In the genomic region with DNA sequence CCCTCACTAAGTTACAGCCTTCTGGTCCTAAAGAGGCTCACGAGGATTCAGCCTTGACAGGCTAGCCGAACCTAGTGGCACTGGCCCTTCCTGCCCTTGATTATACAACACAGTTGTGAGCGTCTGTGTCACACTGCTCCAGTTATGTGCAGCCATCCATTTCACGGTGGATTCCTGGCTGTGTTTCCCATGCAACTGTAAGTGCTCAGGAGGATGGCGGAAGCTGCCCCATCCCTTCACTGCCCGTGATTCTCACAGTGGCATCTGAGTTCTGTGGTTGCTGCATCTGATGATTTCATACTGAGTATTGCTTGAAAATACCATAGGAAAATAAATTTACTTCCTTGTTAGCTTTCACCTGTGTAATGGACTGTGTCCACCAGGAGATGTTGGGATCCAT, we compare ENCODE assay signal across 27 mouse cellular contexts.
DNase-seq lines count a peak whose midpoint lies in the region; ATAC-seq lines count a peak whose summit lies in the region.
"Had no signal": no experiment of that assay in that cellular context is flagged by ENCODE, and none has a peak within 500 bp of the region (broad histone marks: within the 10 kb centered on the region; RNA-seq: fewer than 3 reads in every experiment).

No protein-coding gene starts in this region.

- peak; percentile 3 to 16 for DNase-seq in kidney, postnatal 36 days
- DNase-seq in kidney, postnatal 14 days: no peak
- DNase-seq in cerebellum, adult 9-10 months: peak; percentile 42
- peak; percentile 37 to 48 for DNase-seq in cerebellum, postnatal 25 days
- DNase-seq in retina, embryonic 14.5 days (ENCODE audit: low spot score): no peak
- DNase-seq: adrenal gland, adult 2 months; adrenal gland, postnatal 36 days; embryo, embryonic 11 days; gastrocnemius, postnatal 14 days; heart, postnatal 36 days; layer of hippocampus, postnatal 36 days; left cerebral cortex, postnatal 4 days; liver, embryonic 13.5 days; lung, adult 18-20 months; lung, postnatal 4 days; midbrain, embryonic 14.5 days; thymus, adult 2 months; thymus, postnatal 36 days had no signal

- H3K36me3 ChIP-seq in hindbrain, embryonic 16.5 days (ENCODE audit: control insufficient read depth, insufficient read depth, low read length): no peaks in the 10 kb centered on the region
- H3K36me3 ChIP-seq in hindbrain, embryonic 12.5 days: no peaks in the 10 kb centered on the region
- H3K36me3 ChIP-seq: embryonic facial prominence, embryonic 12.5 days; heart, embryonic 15.5 days; hindbrain, embryonic 13.5 days; liver, embryonic 13.5 days had no signal

- H3K4me1 ChIP-seq in hindbrain, embryonic 16.5 days (ENCODE audit: control insufficient read depth, insufficient read depth, low read depth, low read length): no peaks in the 10 kb centered on the region
- H3K4me1 ChIP-seq in hindbrain, embryonic 12.5 days: no peaks in the 10 kb centered on the region
- H3K4me1 ChIP-seq: embryonic facial prominence, embryonic 12.5 days; hindbrain, embryonic 13.5 days had no signal

- H3K9me3 ChIP-seq in hindbrain, embryonic 16.5 days (ENCODE audit: control insufficient read depth, low read length): no peaks in the 10 kb centered on the region
- H3K9me3 ChIP-seq in hindbrain, embryonic 12.5 days (replicated peaks): no peaks in the 10 kb centered on the region
- H3K9me3 ChIP-seq: embryonic facial prominence, embryonic 12.5 days; heart, embryonic 15.5 days; hindbrain, embryonic 13.5 days; liver, embryonic 13.5 days had no signal

- no peak overlapping the region for H3K4me3 ChIP-seq in hindbrain, embryonic 16.5 days (ENCODE audit: low read length)
- H3K4me3 ChIP-seq in hindbrain, embryonic 12.5 days: no peak overlapping the region
- H3K4me3 ChIP-seq: embryonic facial prominence, embryonic 12.5 days; heart, embryonic 15.5 days; hindbrain, embryonic 13.5 days; liver, embryonic 13.5 days had no signal

- ATAC-seq in hindbrain, embryonic 16.5 days: peak; percentile 20; the same call in 1 of the 2 replicates
- no peak for ATAC-seq in hindbrain, embryonic 12.5 days (ENCODE audit: low FRiP score)
- ATAC-seq: CD4-positive, CD25-positive, alpha-beta regulatory T cell, adult 4 months; forebrain, embryonic 14.5 days; intestine, postnatal 0 days; lung, postnatal 0 days had no signal

- no peak overlapping the region for H3K4me2 ChIP-seq in hindbrain, embryonic 16.5 days (ENCODE audit: low read length)
- no peak overlapping the region for H3K4me2 ChIP-seq in hindbrain, embryonic 12.5 days (replicated peaks)
- H3K4me2 ChIP-seq: embryonic facial prominence, embryonic 12.5 days; heart, embryonic 15.5 days; hindbrain, embryonic 13.5 days; liver, embryonic 13.5 days had no signal

- no peak overlapping the region for H3K9ac ChIP-seq in hindbrain, embryonic 16.5 days (ENCODE audit: low read depth, low read length)
- no peak overlapping the region for H3K9ac ChIP-seq in hindbrain, embryonic 12.5 days
- H3K9ac ChIP-seq: embryonic facial prominence, embryonic 12.5 days; heart, embryonic 15.5 days; hindbrain, embryonic 13.5 days; liver, embryonic 13.5 days had no signal

- H3K27me3 ChIP-seq in hindbrain, embryonic 16.5 days (replicated peaks; ENCODE audit: control insufficient read depth, insufficient read depth, low read length): no peaks in the 10 kb centered on the region
- H3K27me3 ChIP-seq in hindbrain, embryonic 12.5 days: no peaks in the 10 kb centered on the region
- H3K27me3 ChIP-seq: embryonic facial prominence, embryonic 12.5 days; heart, embryonic 15.5 days; hindbrain, embryonic 13.5 days; liver, embryonic 13.5 days had no signal

- 63% methylated on average over 6 of the region's 6 CpGs for WGBS in hindbrain, embryonic 16.5 days
- WGBS in hindbrain, embryonic 12.5 days: 70% methylated on average over 6 of the region's 6 CpGs

- H3K27ac ChIP-seq in hindbrain, embryonic 16.5 days (ENCODE audit: low read depth, low read length): no peak overlapping the region
- H3K27ac ChIP-seq in hindbrain, embryonic 12.5 days: no peak overlapping the region
- H3K27ac ChIP-seq: embryonic facial prominence, embryonic 12.5 days; heart, embryonic 15.5 days; hindbrain, embryonic 13.5 days; liver, embryonic 13.5 days had no signal

Comparison
In these comparisons a context has a peak if more than half of its experiments do, and no peak if none do; other contexts are left out.
1. DNase-seq: peak in kidney, postnatal 36 days (2 of 2), cerebellum, adult 9-10 months (single experiment) and cerebellum, postnatal 25 days (2 of 2); none in kidney, postnatal 14 days (single experiment) and retina, embryonic 14.5 days (single experiment).